In genomic region chr5:115340577-115341313, GRCm38 (mm10) we compare ENCODE assay signal across 8 mouse cellular contexts. TPM values are rescaled to one million over a fixed set of nuclear protein-coding genes. Genes with fewer than 3 reads are reported as not detected.
DNase-seq lines count a peak whose midpoint lies in the region; ATAC-seq and TF ChIP-seq lines count a peak whose summit lies in the region.

Gene Gatc (minus strand): TSS chr5:115341178.
Gene Triap1 (plus strand): TSS chr5:115341225.

- peak within 1 kb of the TSS; percentile 94 for H3K9ac ChIP-seq in embryonic facial prominence, embryonic 15.5 days
- peak within 1 kb of the TSS; percentile 89 for H3K9ac ChIP-seq in limb, embryonic 14.5 days (ENCODE audit: low read depth, low read length, severe bottlenecking)
- peak within 1 kb of the TSS; percentile 87 for H3K9ac ChIP-seq in midbrain, embryonic 16.5 days (ENCODE audit: low read depth, low read length)

- DNase-seq in 416B (ENCODE audit: low read depth) = peak; percentile 90
- DNase-seq in heart, adult 8-10 months (ENCODE audit: low spot score) = peak; percentile 84
- peak; percentile 88 for DNase-seq in kidney, adult 9 months
- peak; percentile 89 for DNase-seq in limb, embryonic 14.5 days (ENCODE audit: low spot score)
- peak; percentile 87 to 92 for DNase-seq in spleen, postnatal 10 days (ENCODE audit: low spot score in 2 of 2)

- peak; percentile 89 for ATAC-seq in embryonic facial prominence, embryonic 15.5 days (ENCODE audit: insufficient number of reproducible peaks, low FRiP score, low TSS enrichment, low read depth)
- ATAC-seq in limb, embryonic 14.5 days (ENCODE audit: low FRiP score, low read depth) = peak; percentile 92
- peak; percentile 91 for ATAC-seq in midbrain, embryonic 16.5 days

- TF ChIP-seq CTCF in bone marrow macrophage, adult 2 months (IDR thresholded peaks at IDR 0.05; ENCODE audit: low read depth, low read length) = no peak

- H3K9me3 ChIP-seq in embryonic facial prominence, embryonic 15.5 days (replicated peaks) = no peaks in the 10 kb centered on the region
- no peaks in the 10 kb centered on the region for H3K9me3 ChIP-seq in limb, embryonic 14.5 days (ENCODE audit: control insufficient read depth, low read length)
- H3K9me3 ChIP-seq in midbrain, embryonic 16.5 days (replicated peaks; ENCODE audit: control insufficient read depth, low read length, poor library complexity, severe bottlenecking) = no peaks in the 10 kb centered on the region

- peak within 1 kb of the TSS; percentile 85 for H3K4me3 ChIP-seq in bone marrow macrophage, adult 2 months (ENCODE audit: insufficient read depth, low read length)
- H3K4me3 ChIP-seq in embryonic facial prominence, embryonic 15.5 days (replicated peaks) = peak within 1 kb of the TSS; percentile 97
- H3K4me3 ChIP-seq in limb, embryonic 14.5 days (replicated peaks; ENCODE audit: low read length) = peak within 1 kb of the TSS; percentile 90
- peak within 1 kb of the TSS; percentile 84 for H3K4me3 ChIP-seq in midbrain, embryonic 16.5 days (ENCODE audit: low read depth, low read length)

- H3K4me1 ChIP-seq in bone marrow macrophage, adult 2 months (ENCODE audit: control insufficient read depth, insufficient read depth, low read length) = peaks cover 30% of the 10 kb centered on the region
- peaks cover 23% of the 10 kb centered on the region for H3K4me1 ChIP-seq in embryonic facial prominence, embryonic 15.5 days
- H3K4me1 ChIP-seq in limb, embryonic 14.5 days (ENCODE audit: control insufficient read depth, insufficient read depth, low read length) = peaks cover 11% of the 10 kb centered on the region
- H3K4me1 ChIP-seq in midbrain, embryonic 16.5 days (ENCODE audit: control insufficient read depth, insufficient read depth, low read length) = peaks cover 24% of the 10 kb centered on the region

- H3K27me3 ChIP-seq in embryonic facial prominence, embryonic 15.5 days = no peaks in the 10 kb centered on the region
- no peaks in the 10 kb centered on the region for H3K27me3 ChIP-seq in limb, embryonic 14.5 days (ENCODE audit: control insufficient read depth, insufficient read depth, low read length)
- H3K27me3 ChIP-seq in midbrain, embryonic 16.5 days (ENCODE audit: control insufficient read depth, insufficient read depth, low read depth, low read length) = no peaks in the 10 kb centered on the region

- peaks cover 49% of the 10 kb centered on the region for H3K36me3 ChIP-seq in embryonic facial prominence, embryonic 15.5 days
- peaks cover 44% of the 10 kb centered on the region for H3K36me3 ChIP-seq in limb, embryonic 14.5 days (ENCODE audit: control insufficient read depth, insufficient read depth, low read length)
- H3K36me3 ChIP-seq in midbrain, embryonic 16.5 days (ENCODE audit: control insufficient read depth, insufficient read depth, low read length) = peaks cover 29% of the 10 kb centered on the region

- under 1% methylated on average over 62 of the region's 62 CpGs for WGBS in embryonic facial prominence, embryonic 15.5 days
- under 1% methylated on average over 62 of the region's 62 CpGs for WGBS in limb, embryonic 14.5 days
- WGBS in midbrain, embryonic 16.5 days = under 1% methylated on average over 62 of the region's 62 CpGs

- TF ChIP-seq POLR2A in bone marrow macrophage, adult 2 months (IDR thresholded peaks at IDR 0.05; ENCODE audit: borderline replicate concordance, low read depth, low read length) = no peak
- no peak for TF ChIP-seq POLR2A in limb, embryonic 14.5 days (IDR thresholded peaks at IDR 0.05; ENCODE audit: borderline replicate concordance, extremely low read depth, insufficient read depth, insufficient read length)

- peak within 1 kb of the TSS; percentile 73 for H3K4me2 ChIP-seq in embryonic facial prominence, embryonic 15.5 days (replicated peaks)
- H3K4me2 ChIP-seq in limb, embryonic 14.5 days (replicated peaks; ENCODE audit: low read depth, low read length, severe bottlenecking) = peak within 1 kb of the TSS; percentile 79
- peak within 1 kb of the TSS; percentile 73 for H3K4me2 ChIP-seq in midbrain, embryonic 16.5 days (ENCODE audit: low read length)

- peak within 1 kb of the TSS; percentile 74 for H3K27ac ChIP-seq in bone marrow macrophage, adult 2 months (ENCODE audit: insufficient read depth, low read depth, low read length)
- peak within 1 kb of the TSS; percentile 86 for H3K27ac ChIP-seq in embryonic facial prominence, embryonic 15.5 days (replicated peaks)
- peak within 1 kb of the TSS; percentile 58 for H3K27ac ChIP-seq in limb, embryonic 14.5 days (replicated peaks; ENCODE audit: low read depth, low read length)
- peak within 1 kb of the TSS; percentile 84 for H3K27ac ChIP-seq in midbrain, embryonic 16.5 days (ENCODE audit: low read length)

RNA-seq across cellular contexts. Expression of gene Gatc, which starts in this region (rescaled TPM):
- 28.8 and 31.4 TPM in 2 replicates for polyA plus RNA-seq in bone marrow macrophage, adult 2 months (2012; ENCODE audit: insufficient read depth, insufficient read length, missing spikeins)
- 28.7 and 33.9 TPM in 2 replicates for polyA plus RNA-seq in embryonic facial prominence, embryonic 15.5 days (2015; fragmentation: Nextera tagmentation; extraction: Ambion mirVana)
- 10 to 100 TPM; 17.5 to 21.2 (median 19.4) TPM for total RNA-seq in heart, adult 8-10 months (2022)
- polyA plus RNA-seq in limb, embryonic 14.5 days (2012; rRNA removed) = 23.7 TPM in 2 replicates
- polyA plus RNA-seq in limb, embryonic 14.5 days (2014; fragmentation: Nextera tagmentation; extraction: Ambion mirVana) = 29.6 and 33.3 TPM in 2 replicates
- polyA plus RNA-seq in midbrain, embryonic 16.5 days (2015; fragmentation: Nextera tagmentation; extraction: Ambion mirVana) = 37.8 and 43.5 TPM in 2 replicates

RNA-seq across cellular contexts. Expression of gene Triap1, which starts in this region (rescaled TPM):
- polyA plus RNA-seq in bone marrow macrophage, adult 2 months (2012; ENCODE audit: insufficient read depth, insufficient read length, missing spikeins) = 60.2 and 68.9 TPM in 2 replicates
- 56.4 and 66.2 TPM in 2 replicates for polyA plus RNA-seq in embryonic facial prominence, embryonic 15.5 days (2015; fragmentation: Nextera tagmentation; extraction: Ambion mirVana)
- total RNA-seq in heart, adult 8-10 months (2022) = 10 to 100 TPM; 25.5 to 27.4 (median 25.8) TPM
- 27.6 and 28.7 TPM in 2 replicates for polyA plus RNA-seq in limb, embryonic 14.5 days (2012; rRNA removed)
- 61.7 and 62.2 TPM in 2 replicates for polyA plus RNA-seq in limb, embryonic 14.5 days (2014; fragmentation: Nextera tagmentation; extraction: Ambion mirVana)
- polyA plus RNA-seq in midbrain, embryonic 16.5 days (2015; fragmentation: Nextera tagmentation; extraction: Ambion mirVana) = 47.9 and 52.6 TPM in 2 replicates

Comparison
In these comparisons a context has a peak if more than half of its experiments do, and no peak if none do; other contexts are left out.
1. Peak in every context shown above with its lines: DNase-seq, ATAC-seq, H3K4me3 ChIP-seq and H3K27ac ChIP-seq.